Mouse (Mus musculus) bone marrow, adult 2 months (tissue): ENCODE data around the gene Mfn2. TPM values are rescaled to one million over a fixed set of nuclear protein-coding genes. Genes with fewer than 3 reads are reported as not detected.
A peak's percentile ranks its signal among the peaks of the same experiment; 100 is the strongest.
"Not testable (repeated sequence)": the region's sequence is repeated elsewhere in the genome, so short reads cannot be mapped to it uniquely, and the experiment has no call there.

ENCODE experiments used
- H3K27ac ChIP-seq: fragments of 200-500 bp; 2 replicates; pipeline ENCODE4 v1.5.1; 2012; ENCODE audit warnings: low read depth, mild to moderate bottlenecking, control low read depth, inconsistent platforms, low read length; ENCODE audit not compliant: control insufficient read depth, poor library complexity, insufficient read depth
- H3K4me1 ChIP-seq: fragments of 200-500 bp; 2 replicates; pipeline ENCODE4 v1.6.1; 2011; ENCODE audit warnings: low read length; ENCODE audit not compliant: control insufficient read depth, insufficient read depth
- H3K4me3 ChIP-seq: fragments of 200-500 bp; replicated peaks from 2 replicates; pipeline ENCODE3; 2011; ENCODE audit warnings: mild to moderate bottlenecking, low read depth, low read length, control low read depth; ENCODE audit not compliant: control insufficient read depth
- CTCF ChIP-seq: fragments of 200-500 bp; IDR thresholded peaks from 2 replicates; pipeline ENCODE4 v1.5.1; 2011; ENCODE audit warnings: low read length, control low read depth; ENCODE audit not compliant: control insufficient read depth, insufficient read depth
- POLR2A ChIP-seq: fragments of 200-500 bp; IDR thresholded peaks from 2 replicates; pipeline ENCODE4 v1.6.1; 2011; ENCODE audit warnings: low read depth, mild to moderate bottlenecking, control low read depth, low read length, borderline replicate concordance; ENCODE audit not compliant: control insufficient read depth
- WGBS: fragments of 180-500 bp; shearing (Covaris S2); methylation state at CpG from one replicate; pipeline ENCODE4 v1.1.7; 2018; 5-methylcytosine and 5-hydroxymethylcytosine counted together
- polyA plus RNA-seq: library from polyadenylated mRNA; stranded (reverse); fragments of >200 nt; gene quantifications from 2 replicates; pipeline ENCODE4 v1.2.4, GENCODE M21; 2011; ENCODE audit warnings: low replicate concordance; ENCODE audit not compliant: missing spikeins, insufficient read depth, insufficient read length

Gene Mfn2
- polyA plus RNA-seq, 1 experiment: 23.5 TPM

DNA sequence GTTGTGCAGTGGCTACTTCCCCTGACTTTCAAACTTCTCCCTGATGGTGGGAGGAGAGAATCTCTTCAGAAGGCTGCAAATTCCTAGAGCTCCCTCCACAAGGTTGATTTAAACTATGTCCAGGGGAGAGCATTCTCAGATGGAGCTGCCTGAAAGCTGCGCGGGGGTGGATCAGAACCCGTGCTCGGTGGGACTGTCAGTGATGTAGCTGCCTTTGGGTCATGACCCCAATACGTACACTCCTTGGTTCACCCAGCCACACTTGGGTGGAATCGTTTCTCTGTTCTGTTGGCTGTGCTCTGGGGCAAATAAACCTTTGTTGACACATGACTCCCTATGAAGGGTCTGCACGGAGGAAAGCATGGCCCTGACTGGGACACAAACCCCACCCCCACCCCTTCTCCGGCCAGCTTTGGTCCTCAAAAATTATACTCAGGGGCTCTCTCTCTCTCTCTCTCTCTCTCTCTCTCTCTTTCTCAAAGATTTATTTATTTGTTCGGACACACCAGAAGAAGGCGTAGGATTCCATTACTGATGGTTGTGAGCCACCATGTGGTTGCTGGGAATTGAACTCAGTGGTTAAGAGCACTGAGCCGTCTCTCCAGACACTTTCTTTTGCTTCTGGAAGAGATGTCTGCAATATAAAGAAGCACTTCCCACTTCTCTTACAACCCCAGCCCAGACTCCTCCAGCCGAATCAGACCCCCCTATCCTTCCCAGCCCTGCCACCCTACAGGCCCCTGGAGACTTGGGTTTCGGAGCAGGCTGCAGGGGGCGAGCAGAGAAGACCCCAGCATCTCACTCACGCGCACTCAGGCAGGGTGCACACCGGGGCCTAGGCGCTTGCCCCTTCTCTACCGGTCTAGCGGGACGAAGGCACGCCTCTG lies 36.7 kb downstream of the Mfn2 start:
- Histone ChIP-seq H3K4me1 (peaks cover 3% of the 10 kb centered on the region; the same call in 1 of the 2 replicates), H3K27ac (peak overlapping the region; percentile 63), H3K4me3 (peak overlapping the region; percentile 88)
- 6% methylated on average over 22 of the region's 22 CpGs for WGBS
- no peak for TF ChIP-seq POLR2A
- TF ChIP-seq CTCF: no peak

DNA sequence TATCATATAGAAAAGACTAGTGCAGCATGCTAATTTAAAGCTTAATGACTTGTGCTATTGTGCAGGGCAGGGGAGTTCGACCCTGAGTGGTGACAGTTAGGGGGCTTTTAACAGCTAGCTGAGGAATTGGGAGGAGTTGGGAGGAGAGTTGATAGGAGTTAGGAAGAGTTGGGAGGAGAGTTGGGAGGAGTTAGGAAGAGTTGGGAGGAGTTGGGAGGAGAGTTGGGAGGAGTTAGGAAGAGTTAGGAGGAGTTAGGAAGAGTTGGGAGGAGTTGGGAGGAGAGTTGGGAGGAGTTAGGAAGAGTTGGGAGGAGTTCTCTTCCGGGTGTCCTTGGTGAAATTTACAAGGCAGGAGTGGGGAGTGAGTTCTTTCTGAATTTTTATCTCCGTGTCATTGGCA lies 37.7 kb downstream of the Mfn2 start:
- not testable (repeated sequence) for H3K27ac ChIP-seq, H3K4me3 ChIP-seq, H3K4me1 ChIP-seq
- 78% methylated on average over 3 of the region's 3 CpGs for WGBS

GRCm38 (mm10) chr4:147866056-147866455 lies 38.4 kb downstream of the Mfn2 start:
- TF ChIP-seq CTCF (no peak), POLR2A (no peak)
- no peak overlapping the region for H3K4me3 ChIP-seq
- no peak overlapping the region for H3K27ac ChIP-seq
- whole genome bisulfite sequencing: 91% methylated on average over 9 of the region's 9 CpGs
- peaks cover 3% of the 10 kb centered on the region; the same call in 1 of the 2 replicates for H3K4me1 ChIP-seq

DNA sequence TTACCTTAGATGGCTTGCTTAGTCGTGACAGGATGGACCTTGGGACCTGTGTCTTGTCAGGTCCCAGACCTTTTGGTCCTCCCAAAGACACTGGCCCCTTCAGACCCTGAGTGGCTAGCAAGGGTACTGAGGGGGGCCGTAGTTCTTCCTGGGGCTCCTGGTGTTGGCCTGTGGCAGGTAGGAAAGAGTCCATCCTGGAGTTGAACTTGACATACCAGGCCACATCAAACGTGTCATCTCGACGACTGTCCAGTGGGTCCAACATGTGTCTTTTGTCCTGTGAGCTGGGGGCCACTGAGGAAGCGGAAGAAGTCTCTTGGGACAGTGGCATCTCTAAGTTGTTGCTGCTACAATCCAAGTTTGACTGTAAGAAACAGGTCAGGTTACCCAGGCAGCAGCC lies 38.9 kb downstream of the Mfn2 start:
- TF ChIP-seq CTCF (no peak), POLR2A (no peak)
- 92% methylated on average over 6 of the region's 6 CpGs for WGBS

GRCm38 (mm10) chr4:147862051-147862450 lies 42.5 kb downstream of the Mfn2 start:
- Histone ChIP-seq H3K27ac (no peak overlapping the region), H3K4me3 (no peak overlapping the region), H3K4me1 (no peaks in the 10 kb centered on the region)
- TF ChIP-seq CTCF (no peak), POLR2A (no peak)
- WGBS: 84% methylated on average over 3 of the region's 3 CpGs

More for the DNA sequence above, 38.9 kb downstream of the Mfn2 start:
- no peak overlapping the region for H3K4me3 ChIP-seq
- H3K4me1 ChIP-seq: peaks cover 3% of the 10 kb centered on the region; the same call in 1 of the 2 replicates
- H3K27ac ChIP-seq: no peak overlapping the region

GRCm38 (mm10) chr4:147850776-147851175 lies 53.7 kb downstream of the Mfn2 start:
- WGBS: 75% methylated on average over 2 of the region's 2 CpGs
- Histone ChIP-seq H3K27ac (no peak overlapping the region), H3K4me3 (no peak overlapping the region), H3K4me1 (no peaks in the 10 kb centered on the region)
- TF ChIP-seq CTCF (no peak), POLR2A (no peak)

DNA sequence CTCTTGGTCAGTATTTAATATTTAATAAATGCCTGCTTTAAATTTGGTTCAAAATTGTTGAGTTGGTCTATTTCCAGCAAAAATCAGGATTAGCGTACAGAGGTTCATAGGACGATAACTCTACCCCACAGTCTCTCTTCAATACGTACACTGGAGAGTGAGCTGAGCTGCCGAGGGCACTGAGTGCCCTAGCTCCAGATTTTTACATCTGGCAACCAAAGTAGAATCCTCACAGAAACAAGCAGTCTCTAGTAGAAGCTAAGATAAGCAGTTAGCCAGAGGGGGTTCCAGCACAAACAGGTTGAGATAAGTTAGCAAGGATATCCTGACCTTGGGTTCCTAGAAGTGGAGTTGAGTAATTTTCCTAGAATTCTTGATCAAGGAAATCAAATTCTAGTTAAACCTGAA lies 55.9 kb downstream of the Mfn2 start:
- Histone ChIP-seq H3K4me3 (peak overlapping the region; percentile 100), H3K4me1 (no peaks in the 10 kb centered on the region), H3K27ac (no peak overlapping the region)
- no peak for TF ChIP-seq POLR2A
- no peak for TF ChIP-seq CTCF
- 0% methylated on average over 4 of the region's 4 CpGs for WGBS

GRCm38 (mm10) chr4:147847614-147848583 lies 56.6 kb downstream of the Mfn2 start, which contains the start of gene Zfp933:
Zfp933 (minus strand) TSS chr4:147848366.
- no peak for TF ChIP-seq POLR2A
- TF ChIP-seq CTCF: no peak
- 2% methylated on average over 23 of the region's 23 CpGs for WGBS
- peak within 1 kb of the TSS; percentile 100 for H3K4me3 ChIP-seq
- peak within 1 kb of the TSS; percentile 15; the same call in 1 of the 2 replicates for H3K27ac ChIP-seq
- H3K4me1 ChIP-seq: no peaks in the 10 kb centered on the region
